Mouse (Mus musculus) cerebellum, adult (tissue): Measurements from ENCODE around the gene Nqo2.
"Not testable (repeated sequence)": the region's sequence is repeated elsewhere in the genome, so short reads cannot be mapped to it uniquely, and the experiment has no call there.

Source experiments
- ATAC-seq: cut with Nextera tagmentation; 2 replicates; pipeline ENCODE4 v1.9.2; 2017; ENCODE audit warnings: mild to moderate bottlenecking, moderate library complexity, mixed read lengths; ENCODE audit not compliant: insufficient number of reproducible peaks, low FRiP score, low TSS enrichment

Gene Nqo2

DNA sequence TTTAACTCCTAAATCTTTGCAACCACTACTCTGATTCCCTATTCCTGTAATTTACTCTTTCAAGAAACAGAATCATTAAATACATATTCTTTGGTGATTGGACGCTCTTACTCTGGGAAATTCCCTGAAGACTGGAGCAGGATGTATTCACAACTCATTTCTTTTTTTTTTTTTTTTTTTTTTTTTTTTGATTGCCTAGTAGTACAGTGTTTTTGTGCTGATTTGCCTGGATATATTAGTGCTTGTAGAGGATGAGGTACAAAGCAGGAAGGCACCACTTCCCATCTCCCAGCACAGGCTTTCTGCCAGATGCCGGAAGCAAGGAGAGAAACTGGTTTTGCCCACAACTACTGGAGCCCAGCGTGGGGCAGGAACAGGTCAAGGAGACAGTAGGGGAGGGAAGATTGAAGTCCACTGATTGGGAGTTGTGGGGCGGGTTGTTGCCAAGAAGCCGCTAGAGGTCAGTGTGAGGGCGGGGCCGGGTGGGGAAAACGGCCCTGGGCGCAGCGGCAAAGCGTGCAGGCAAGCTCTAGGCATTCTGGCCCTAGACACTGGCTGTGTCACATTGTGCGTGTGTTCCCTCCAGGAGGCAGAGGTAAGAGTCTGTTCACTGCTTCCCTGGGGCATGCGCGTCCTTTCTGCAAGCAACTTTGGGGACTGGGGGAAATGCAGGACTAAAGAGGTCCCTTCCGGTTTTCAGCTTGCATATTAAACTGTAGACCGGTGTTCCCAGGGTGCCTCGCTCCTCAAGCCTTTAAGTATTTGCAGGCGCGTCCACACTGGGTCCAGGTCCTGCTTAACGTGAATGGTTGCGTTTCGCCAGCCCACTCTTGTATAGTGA is at the start of gene Nqo2:
TSS of gene Nqo2 (plus strand) at position 482 of the 841 bp plus-strand sequence.
- peak; percentile 87 for ATAC-seq

- ATAC-seq = no peak
Measured at GRCm38 (mm10) chr13:33921041-33921440, 43.4 kb upstream of the Nqo2 start.

GRCm38 (mm10) chr13:33921699-33922098 is 42.8 kb upstream of the Nqo2 start:
- no peak for ATAC-seq

DNA sequence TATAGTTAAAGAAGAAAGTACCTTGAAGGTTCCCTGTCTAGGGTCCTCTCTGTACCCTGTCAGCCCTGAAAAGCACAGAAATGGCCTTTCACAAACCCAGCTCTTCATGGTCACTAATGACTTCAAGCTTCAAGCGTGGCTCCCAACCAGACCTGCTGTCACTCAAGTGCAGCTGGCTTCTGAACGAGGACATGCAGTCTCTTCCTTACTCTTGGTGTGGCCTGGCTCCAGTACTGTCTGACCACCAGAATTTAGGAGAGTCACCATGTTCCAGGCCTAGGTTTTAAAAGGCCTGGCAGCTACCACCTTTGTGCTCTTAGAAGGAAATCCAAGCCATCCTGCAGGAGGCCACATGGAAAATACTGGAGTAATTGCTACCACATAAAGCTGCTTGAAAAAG is 34.2 kb upstream of the Nqo2 start:
- no peak for ATAC-seq

- no peak for ATAC-seq
Measured at GRCm38 (mm10) chr13:33930912-33931311, 33.6 kb upstream of the Nqo2 start.

- no peak for ATAC-seq
Measured at GRCm38 (mm10) chr13:33934743-33935142, 29.7 kb upstream of the Nqo2 start.

- ATAC-seq = peak; percentile 88
Measured at GRCm38 (mm10) chr13:33935465-33936181, 28.9 kb upstream of the Nqo2 start.

DNA sequence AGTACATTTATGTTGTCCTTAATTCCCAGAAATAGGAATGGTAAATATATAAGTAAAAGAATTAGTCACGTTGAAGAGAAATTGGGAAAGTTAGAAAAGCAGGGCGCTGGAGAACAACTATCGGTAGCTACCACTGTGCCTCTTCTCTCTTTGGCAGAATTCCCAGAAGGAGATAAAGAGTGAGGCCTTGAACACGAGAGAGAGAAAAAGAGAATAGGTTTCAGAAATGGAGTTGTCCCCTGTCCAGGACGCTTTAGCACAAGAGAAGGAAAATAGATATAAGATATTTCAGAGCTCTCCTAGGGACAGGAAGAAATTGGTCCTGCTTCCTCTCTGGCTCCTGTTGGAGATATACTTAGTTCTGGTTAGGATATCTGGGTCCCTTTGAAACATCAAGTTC is 27.3 kb upstream of the Nqo2 start:
- ATAC-seq = no peak

DNA sequence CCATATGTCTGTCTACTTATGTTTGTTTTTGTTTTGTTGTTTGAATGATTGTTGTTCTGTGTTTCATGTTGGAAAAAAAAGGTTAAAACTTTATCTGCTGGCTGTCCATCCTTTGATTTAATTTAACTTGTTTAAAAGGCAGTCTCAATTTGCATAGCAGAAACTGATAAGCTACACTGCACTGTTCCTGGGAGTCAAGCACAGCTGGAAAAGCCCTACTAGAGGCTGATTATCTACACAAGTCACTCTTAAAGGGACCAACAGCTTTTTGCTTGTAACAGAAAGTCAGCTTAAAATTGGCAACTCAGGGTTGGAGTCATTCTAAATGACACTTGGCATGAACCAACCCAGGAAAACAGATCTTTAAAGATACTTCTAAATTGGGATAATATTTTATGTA is 26.9 kb upstream of the Nqo2 start:
- ATAC-seq = not testable (repeated sequence)

DNA sequence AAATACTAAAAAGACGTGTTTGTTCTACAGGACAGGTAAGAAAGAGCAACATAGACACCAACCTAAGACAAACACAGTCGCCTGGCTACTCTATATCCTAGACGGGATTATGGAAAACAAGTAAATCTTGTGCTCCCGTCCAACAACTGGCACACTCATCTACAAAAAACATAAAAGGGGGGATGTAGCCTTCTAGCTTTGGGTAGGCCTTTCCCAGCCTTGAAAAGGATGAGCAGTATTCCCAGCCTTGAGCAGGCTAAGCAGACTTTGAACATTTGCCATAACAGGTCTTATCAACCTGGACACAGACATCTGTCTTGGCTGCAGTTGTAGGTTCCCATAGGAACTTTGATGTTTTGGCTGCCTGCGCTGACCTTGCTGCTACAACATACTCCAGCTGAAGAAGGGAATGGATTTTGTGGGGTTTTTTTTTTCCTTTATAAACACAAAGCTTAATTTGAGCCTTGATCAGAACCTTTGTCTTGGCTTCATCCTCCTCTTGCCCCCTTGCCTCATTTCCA is 23.1 kb upstream of the Nqo2 start:
- ATAC-seq = no peak

- peak; percentile 31; the same call in 1 of the 2 replicates for ATAC-seq
Measured at GRCm38 (mm10) chr13:33942212-33942779, 22.2 kb upstream of the Nqo2 start.

- ATAC-seq = no peak
Measured at GRCm38 (mm10) chr13:33951308-33952074, 13.0 kb upstream of the Nqo2 start.

DNA sequence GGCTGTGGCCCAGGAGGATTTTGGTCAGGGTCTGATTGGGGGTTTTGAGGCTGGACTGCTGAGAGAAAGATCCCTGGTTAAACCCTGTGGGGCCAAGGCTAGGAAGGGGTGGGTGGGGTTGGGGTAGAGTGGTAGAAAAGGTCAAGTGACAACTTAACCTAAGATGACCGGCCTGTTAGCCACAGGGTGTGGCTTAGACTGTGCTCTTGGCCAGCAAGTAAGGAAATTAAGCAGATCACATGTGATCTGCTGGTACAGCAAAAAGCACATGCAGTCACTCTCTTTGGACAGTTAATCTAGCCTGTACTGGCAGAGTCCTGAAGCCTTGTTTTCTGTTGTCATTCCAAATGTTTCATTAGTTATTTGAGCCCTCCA is 12.4 kb upstream of the Nqo2 start:
- no peak for ATAC-seq

- ATAC-seq = no peak
Measured at GRCm38 (mm10) chr13:33952947-33953346, 11.5 kb upstream of the Nqo2 start.

GRCm38 (mm10) chr13:33956571-33957421 is 7.7 kb upstream of the Nqo2 start:
- peak; percentile 82 for ATAC-seq

GRCm38 (mm10) chr13:33959771-33960170 is 4.7 kb upstream of the Nqo2 start:
- no peak for ATAC-seq

DNA sequence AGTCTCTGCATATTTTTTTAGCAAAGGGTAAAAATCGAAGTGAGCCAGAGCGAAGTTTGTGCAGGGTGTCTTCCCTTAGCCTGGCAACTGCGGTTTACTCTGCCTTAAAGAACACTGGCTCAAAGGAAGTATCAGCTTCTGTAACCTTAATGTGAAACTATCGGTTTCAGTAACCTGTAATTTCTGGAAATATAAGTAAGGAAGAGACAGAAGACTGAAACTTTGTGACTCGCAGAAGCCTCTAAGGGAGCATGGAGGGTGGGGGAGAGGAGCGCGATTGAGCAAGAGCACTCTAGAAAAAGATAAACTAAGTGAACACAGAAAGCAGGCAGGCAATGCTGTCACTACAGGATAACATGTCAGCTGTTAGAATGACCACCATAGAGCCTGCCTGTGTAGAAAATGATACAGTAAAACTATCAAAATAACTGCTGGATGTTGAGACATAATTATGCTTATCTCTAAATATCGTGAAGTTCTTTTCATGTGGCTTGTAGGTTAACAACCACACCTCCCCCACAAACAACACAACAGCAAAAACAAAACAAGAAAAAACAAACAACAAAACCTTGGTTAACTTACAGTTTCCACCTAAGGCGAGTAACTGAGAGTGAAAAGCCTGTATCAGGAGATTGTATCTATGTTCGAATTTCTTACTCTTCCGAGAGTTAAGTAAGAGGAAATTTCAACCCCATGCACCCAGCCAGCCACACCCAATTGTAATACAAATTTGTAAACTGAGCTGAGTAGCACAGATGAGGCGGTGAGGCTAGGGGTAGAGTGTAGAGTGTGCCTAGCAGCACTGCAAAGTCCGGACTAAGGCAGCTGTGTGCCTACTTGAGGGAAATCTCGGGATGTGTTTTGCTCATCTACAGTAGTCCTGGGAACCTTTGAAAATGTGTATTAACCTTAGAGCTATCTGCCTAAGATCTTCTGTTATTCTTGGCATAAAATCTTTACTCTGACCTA is 853 bp downstream of the Nqo2 start:
- ATAC-seq = no peak

- no peak for ATAC-seq
Measured at GRCm38 (mm10) chr13:33966025-33966412, 1.5 kb downstream of the Nqo2 start.
